Mouse (Mus musculus) ES-Bruce4 (cell line): ENCODE data around the gene Grcc10. TPM values are rescaled to one million over a fixed set of nuclear protein-coding genes. Genes with fewer than 3 reads are reported as not detected.

Experiments
- H3K27ac ChIP-seq: 2 replicates; pipeline ENCODE4 v1.5.1; 2012; ENCODE audit warnings: low read length, inconsistent platforms; ENCODE audit not compliant: insufficient read depth
- H3K27me3 ChIP-seq: 2 replicates; pipeline ENCODE4 v1.6.1; 2012; ENCODE audit warnings: mild to moderate bottlenecking, low read length, inconsistent platforms; ENCODE audit not compliant: control insufficient read depth, poor library complexity, insufficient read depth, severe bottlenecking
- H3K36me3 ChIP-seq: 2 replicates; pipeline ENCODE4 v1.6.1; 2012; ENCODE audit warnings: inconsistent platforms, mild to moderate bottlenecking, low read length, moderate library complexity; ENCODE audit not compliant: control insufficient read depth, poor library complexity, insufficient read depth, severe bottlenecking
- H3K4me1 ChIP-seq: one replicate; pipeline ENCODE4 v1.8.1; 2011; ENCODE audit warnings: low read length; ENCODE audit not compliant: control insufficient read depth, insufficient read depth
- H3K4me3 ChIP-seq: 2 replicates; pipeline ENCODE4 v1.5.1; 2011; ENCODE audit warnings: low read depth, mild to moderate bottlenecking, low read length
- H3K9ac ChIP-seq: 2 replicates; pipeline ENCODE4 v1.6.1; 2012; ENCODE audit warnings: low read depth, mild to moderate bottlenecking, inconsistent platforms; ENCODE audit not compliant: poor library complexity, severe bottlenecking
- H3K9me3 ChIP-seq: replicated peaks from 2 replicates; pipeline ENCODE4 v1.6.1; 2012; ENCODE audit warnings: mild to moderate bottlenecking, low read length, inconsistent platforms; ENCODE audit not compliant: control insufficient read depth, poor library complexity, insufficient read depth, severe bottlenecking
- CTCF ChIP-seq: IDR thresholded peaks from one replicate; pipeline ENCODE4 v1.8.1; 2011; ENCODE audit warnings: low read depth, low read length
- EP300 ChIP-seq: IDR thresholded peaks from 2 replicates; pipeline ENCODE4 v1.6.1; 2011; ENCODE audit warnings: low read depth, low read length; ENCODE audit not compliant: insufficient read depth
- POLR2A ChIP-seq: IDR thresholded peaks from one replicate; pipeline ENCODE4 v1.8.1; 2011; ENCODE audit warnings: low read length; ENCODE audit not compliant: insufficient read depth
- polyA plus RNA-seq: library from polyadenylated mRNA; stranded (reverse); fragments of >200 nt; gene quantifications from 2 replicates; pipeline ENCODE4 v1.2.4, GENCODE M21; 2011; ENCODE audit warnings: low read depth; ENCODE audit not compliant: missing spikeins, insufficient read depth, insufficient read length

Grcc10 gene
- polyA plus RNA-seq, 1 experiment = 93.5 TPM

GRCm38 (mm10) chr6:124693243-124693981, 47.8 kb downstream of the Grcc10 start:
- Histone ChIP-seq H3K27ac (no peak overlapping the region), H3K9me3 (no peaks in the 10 kb centered on the region), H3K4me1 (no peaks in the 10 kb centered on the region)

DNA sequence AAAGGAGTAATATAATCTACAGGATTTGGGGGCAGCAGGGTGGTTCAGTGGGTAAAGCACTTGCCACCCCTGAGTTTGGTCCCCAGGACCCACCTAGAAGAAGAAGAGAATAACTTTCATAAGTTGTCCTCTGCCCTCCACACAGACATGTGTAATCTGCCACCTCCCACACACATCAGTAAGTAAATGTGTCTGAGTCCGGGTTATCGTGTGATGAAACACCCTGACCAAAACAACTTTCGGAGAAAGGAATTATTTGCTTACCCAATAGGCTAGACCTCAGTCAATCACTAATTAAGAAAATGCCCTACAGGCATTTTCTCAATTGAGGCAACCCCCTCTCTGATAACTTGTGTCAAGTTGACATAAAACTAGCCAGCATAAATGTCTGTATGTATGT, 50.7 kb downstream of the Grcc10 start:
- no peak for TF ChIP-seq EP300
- TF ChIP-seq CTCF = no peak
- no peak for TF ChIP-seq POLR2A
- H3K4me1 ChIP-seq = no peaks in the 10 kb centered on the region

More at GRCm38 (mm10) chr6:124693243-124693981, 47.8 kb downstream of the Grcc10 start:
- no peak for TF ChIP-seq POLR2A
- no peak for TF ChIP-seq EP300
- no peak for TF ChIP-seq CTCF
- H3K4me3 ChIP-seq = no peak overlapping the region
- H3K9ac ChIP-seq = no peak overlapping the region
- H3K36me3 ChIP-seq = no peaks in the 10 kb centered on the region
- no peaks in the 10 kb centered on the region for H3K27me3 ChIP-seq

More for the DNA sequence above, 50.7 kb downstream of the Grcc10 start:
- no peaks in the 10 kb centered on the region for H3K36me3 ChIP-seq
- no peak overlapping the region for H3K27ac ChIP-seq
- no peaks in the 10 kb centered on the region for H3K27me3 ChIP-seq
- no peak overlapping the region for H3K4me3 ChIP-seq
- H3K9me3 ChIP-seq = no peaks in the 10 kb centered on the region
- no peak overlapping the region for H3K9ac ChIP-seq

Other genes starting within 250 kb of the Grcc10 start
- gene C1rl, start 248.3 kb downstream of the Grcc10 start, polyA plus RNA-seq = 0.79 and 1.3 TPM in 2 replicates
- gene C1ra, start 229.0 kb downstream of the Grcc10 start, polyA plus RNA-seq = 0.27 TPM in 1 of 2 replicates, not detected in the other
- gene C1s1, start 199.0 kb downstream of the Grcc10 start, polyA plus RNA-seq = 3.4 and 3.9 TPM in 2 replicates
- not detected in 2 replicates for gene C1rb, start 171.1 kb downstream of the Grcc10 start, polyA plus RNA-seq
- gene C1s2, start 105.3 kb downstream of the Grcc10 start, polyA plus RNA-seq = 0.49 TPM in 1 of 2 replicates, not detected in the other
- 69.3 and 73.8 TPM in 2 replicates for gene Lpcat3, start 78.3 kb downstream of the Grcc10 start, polyA plus RNA-seq
- 118 TPM in 2 replicates for gene Emg1, start 29.2 kb downstream of the Grcc10 start, polyA plus RNA-seq
- 329 and 331 TPM in 2 replicates for gene Phb2, start 29.0 kb downstream of the Grcc10 start, polyA plus RNA-seq
- gene Ptpn6, start 2.7 kb downstream of the Grcc10 start, polyA plus RNA-seq = 15.4 and 32.3 TPM in 2 replicates
- 0.59 TPM in 1 of 2 replicates, not detected in the other for gene Gm45234, start 14.6 kb upstream of the Grcc10 start, polyA plus RNA-seq
- 32.0 and 35.2 TPM in 2 replicates for gene Atn1, start 15.2 kb upstream of the Grcc10 start, polyA plus RNA-seq
- 7.4 and 8.3 TPM in 2 replicates for gene Eno2, start 28.3 kb upstream of the Grcc10 start, polyA plus RNA-seq
- gene Lrrc23, start 38.4 kb upstream of the Grcc10 start, polyA plus RNA-seq = 0.84 TPM in 1 of 2 replicates, not detected in the other
- 4.6 and 5.4 TPM in 2 replicates for gene Spsb2, start 67.3 kb upstream of the Grcc10 start, polyA plus RNA-seq
- gene Tpi1, start 72.9 kb upstream of the Grcc10 start, polyA plus RNA-seq = 377 and 389 TPM in 2 replicates
- 80.9 and 85.2 TPM in 2 replicates for gene Usp5, start 88.1 kb upstream of the Grcc10 start, polyA plus RNA-seq
- gene Cdca3, start 88.2 kb upstream of the Grcc10 start, polyA plus RNA-seq = 162 and 187 TPM in 2 replicates
- not detected in 2 replicates for gene Gnb3, start 98.9 kb upstream of the Grcc10 start, polyA plus RNA-seq
- gene P3h3, start 116.4 kb upstream of the Grcc10 start, polyA plus RNA-seq = 3.1 and 3.6 TPM in 2 replicates
- gene Gpr162, start 122.6 kb upstream of the Grcc10 start, polyA plus RNA-seq = 2.4 and 3.2 TPM in 2 replicates
- not detected in 2 replicates for gene Cd4, start 146.8 kb upstream of the Grcc10 start, polyA plus RNA-seq
- 4.0 and 5.9 TPM in 2 replicates for gene Lag3, start 170.3 kb upstream of the Grcc10 start, polyA plus RNA-seq
- 382 and 383 TPM in 2 replicates for gene Ptms, start 178.7 kb upstream of the Grcc10 start, polyA plus RNA-seq
- 263 and 294 TPM in 2 replicates for gene Mlf2, start 190.0 kb upstream of the Grcc10 start, polyA plus RNA-seq
- gene Cops7a, start 224.2 kb upstream of the Grcc10 start, polyA plus RNA-seq = 145 and 154 TPM in 2 replicates